In genomic region chr11:89452862-89453261, GRCm38 (mm10) we compare ENCODE assay signal across 10 mouse cellular contexts.
A peak's percentile ranks its signal among the peaks of the same experiment; 100 is the strongest.
DNase-seq lines count a peak whose midpoint lies in the region; ATAC-seq and TF ChIP-seq lines count a peak whose summit lies in the region.
"Had no signal": no experiment of that assay in that cellular context is flagged by ENCODE, and none has a peak within 500 bp of the region (broad histone marks: within the 10 kb centered on the region; RNA-seq: fewer than 3 reads in every experiment).

No protein-coding gene starts in this region.

- no peak for TF ChIP-seq CTCF in midbrain, postnatal 0 days (IDR thresholded peaks at IDR 0.05)

- DNase-seq in kidney, postnatal 4 days, result peak; percentile 12 to 15
- no peak for DNase-seq in kidney, adult 18-20 months
- DNase-seq in embryonic facial prominence, embryonic 10.5 days (ENCODE audit: low spot score), result peak; percentile 40
- peak; percentile 23 to 25 for DNase-seq in frontal cortex, postnatal 36 days (ENCODE audit: low spot score in 2 of 2)
- DNase-seq in midbrain, postnatal 0 days (ENCODE audit: low spot score), result peak; percentile 64
- no peak for DNase-seq in neural tube, embryonic 10.5 days (ENCODE audit: extremely low spot score, low spot score)
- no peak for DNase-seq in natural killer cell, adult 2 months (ENCODE audit: low spot score in 2 of 2)
- DNase-seq: thymus, adult 2 months had no signal

- peak overlapping the region; percentile 20; the same call in 1 of the 2 replicates for H3K27ac ChIP-seq in embryonic facial prominence, embryonic 10.5 days (replicated peaks)
- H3K27ac ChIP-seq in midbrain, postnatal 0 days (ENCODE audit: low read depth, low read length), result no peak overlapping the region
- H3K27ac ChIP-seq: liver, embryonic 15.5 days had no signal

- no peaks in the 10 kb centered on the region for H3K27me3 ChIP-seq in embryonic facial prominence, embryonic 10.5 days (replicated peaks; ENCODE audit: low read depth, poor library complexity, severe bottlenecking)
- H3K27me3 ChIP-seq in midbrain, postnatal 0 days (ENCODE audit: insufficient read depth, low read length), result no peaks in the 10 kb centered on the region
- H3K27me3 ChIP-seq: liver, embryonic 15.5 days had no signal

- no peak overlapping the region for H3K4me2 ChIP-seq in midbrain, postnatal 0 days (ENCODE audit: low read depth, low read length, poor library complexity, severe bottlenecking)
- H3K4me2 ChIP-seq: liver, embryonic 15.5 days had no signal

- H3K4me3 ChIP-seq in embryonic facial prominence, embryonic 10.5 days, result no peak overlapping the region
- H3K4me3 ChIP-seq in midbrain, postnatal 0 days (ENCODE audit: low read depth, low read length), result no peak overlapping the region
- H3K4me3 ChIP-seq: liver, embryonic 15.5 days had no signal

- no peak overlapping the region for H3K9ac ChIP-seq in midbrain, postnatal 0 days (replicated peaks; ENCODE audit: low read length, poor library complexity, severe bottlenecking)
- H3K9ac ChIP-seq: liver, embryonic 15.5 days had no signal

- WGBS in embryonic facial prominence, embryonic 10.5 days, result 18% methylated on average over 2 of the region's 2 CpGs
- 18% methylated on average over 2 of the region's 2 CpGs for WGBS in midbrain, postnatal 0 days

- H3K36me3 ChIP-seq in embryonic facial prominence, embryonic 10.5 days (replicated peaks), result no peaks in the 10 kb centered on the region
- no peaks in the 10 kb centered on the region for H3K36me3 ChIP-seq in midbrain, postnatal 0 days (ENCODE audit: insufficient read depth, low read length)
- H3K36me3 ChIP-seq: G1E; liver, embryonic 15.5 days had no signal

- peaks cover 20% of the 10 kb centered on the region for H3K4me1 ChIP-seq in embryonic facial prominence, embryonic 10.5 days
- no peaks in the 10 kb centered on the region for H3K4me1 ChIP-seq in midbrain, postnatal 0 days (ENCODE audit: insufficient read depth, low read length)
- H3K4me1 ChIP-seq: liver, embryonic 15.5 days had no signal

- no peaks in the 10 kb centered on the region for H3K9me3 ChIP-seq in embryonic facial prominence, embryonic 10.5 days
- H3K9me3 ChIP-seq in midbrain, postnatal 0 days (ENCODE audit: low read length), result no peaks in the 10 kb centered on the region
- H3K9me3 ChIP-seq: liver, embryonic 15.5 days had no signal

- no peak for ATAC-seq in midbrain, postnatal 0 days (ENCODE audit: low FRiP score)

Comparison
In these comparisons a context has a peak if more than half of its experiments do, and no peak if none do; other contexts are left out.
1. DNase-seq: peak in kidney, postnatal 4 days (2 of 2), embryonic facial prominence, embryonic 10.5 days (single experiment), frontal cortex, postnatal 36 days (2 of 2) and midbrain, postnatal 0 days (single experiment); none in kidney, adult 18-20 months (single experiment), neural tube, embryonic 10.5 days (single experiment) and natural killer cell, adult 2 months (0 of 2).